Mouse (Mus musculus) MEL (cell line): ENCODE measurements at regions not wholly inside any gene's neighbourhood (a gene's known extent, or its start where the extent isn't known, plus 50 kb on each side); places are given as distances from the start of the nearest gene placed in this dataset.

ENCODE experiments used
- CTCF ChIP-seq, 3 experiments: IDR thresholded peaks in 2 of 3; conservative IDR thresholded peaks in 1 of 3; 2 replicates each; pipeline ENCODE4 v1.5.1; 2011 to 2012; ENCODE audit warnings: low read length in 3 of 3, low read depth in 2 of 3, mild to moderate bottlenecking in 2 of 3, improper control_type of control experiment in 1 of 3, inconsistent platforms in 1 of 3, mixed read lengths in 1 of 3, moderate library complexity in 1 of 3; ENCODE audit not compliant: control insufficient read depth in 1 of 3, insufficient read depth in 1 of 3, poor library complexity in 1 of 3, severe bottlenecking in 1 of 3
- E2F4 ChIP-seq: IDR thresholded peaks from 2 replicates; pipeline ENCODE4 v1.6.1; 2011; ENCODE audit warnings: low read depth, low read length, improper control_type of control experiment, borderline replicate concordance
- EP300 ChIP-seq, 2 experiments: IDR thresholded peaks; 2 replicates each; pipeline ENCODE4 v1.6.1; 2011; ENCODE audit warnings: improper control_type of control experiment in 2 of 2, low read length in 2 of 2, low read depth in 1 of 2, mild to moderate bottlenecking in 1 of 2
- ETS1 ChIP-seq: IDR thresholded peaks from 2 replicates; pipeline ENCODE4 v1.6.1; 2012; ENCODE audit warnings: low read depth, mild to moderate bottlenecking, inconsistent platforms, low read length, improper control_type of control experiment, moderate library complexity
- GATA1 ChIP-seq: IDR thresholded peaks from 2 replicates; pipeline ENCODE4 v1.6.1; 2011; ENCODE audit warnings: low read depth, low read length, improper control_type of control experiment
- JUND ChIP-seq: IDR thresholded peaks from 2 replicates; pipeline ENCODE4 v1.6.1; 2011; ENCODE audit warnings: low read depth, mild to moderate bottlenecking, improper control_type of control experiment, low read length
- MAFK ChIP-seq: IDR thresholded peaks from 2 replicates; pipeline ENCODE4 v1.6.1; 2011; ENCODE audit warnings: low read depth, mild to moderate bottlenecking, low read length, improper control_type of control experiment, borderline replicate concordance
- POLR2A ChIP-seq, 2 experiments: IDR thresholded peaks; 2 replicates each; pipeline ENCODE4 v1.6.1; 2011 to 2012; ENCODE audit warnings: low read length in 2 of 2, mild to moderate bottlenecking in 2 of 2, control low read depth in 1 of 2, improper control_type of control experiment in 1 of 2, low read depth in 1 of 2, moderate library complexity in 1 of 2; ENCODE audit not compliant: control insufficient read depth in 1 of 2, insufficient read depth in 1 of 2, poor library complexity in 1 of 2
- POLR2AphosphoS2 ChIP-seq: IDR thresholded peaks from 2 replicates; pipeline ENCODE4 v1.6.1; 2011; ENCODE audit warnings: low read length, improper control_type of control experiment
- RAD21 ChIP-seq: IDR thresholded peaks from 2 replicates; pipeline ENCODE4 v1.6.1; 2011; ENCODE audit warnings: mild to moderate bottlenecking, low read depth, low read length, improper control_type of control experiment
- TBP ChIP-seq: IDR thresholded peaks from 2 replicates; pipeline ENCODE4 v1.8.0; 2011; ENCODE audit warnings: low read depth, low read length, improper control_type of control experiment
- TCF12 ChIP-seq: IDR thresholded peaks from 2 replicates; pipeline ENCODE4 v1.6.1; 2014; ENCODE audit warnings: low read depth, mild to moderate bottlenecking, inconsistent platforms, low read length, improper control_type of control experiment, moderate library complexity

GRCm38 (mm10) chr2:117674877-117675276 lies 332.1 kb upstream of the Rasgrp1 start:
- TF ChIP-seq POLR2A (IDR thresholded peaks at IDR 0.05; ENCODE audit: control insufficient read depth in 1 of 2, insufficient read depth in 1 of 2, low read depth in 1 of 2, low read length in 2 of 2, poor library complexity in 1 of 2) (no peak), JUND (no peak), CTCF (IDR thresholded peaks at IDR 0.05 in 2 of 3, conservative IDR thresholded peaks at IDR 0.05 in 1 of 3; ENCODE audit: control insufficient read depth in 1 of 3, insufficient read depth in 1 of 3, low read depth in 2 of 3, low read length in 3 of 3, poor library complexity in 1 of 3, severe bottlenecking in 1 of 3) (no peak), TBP (no peak), POLR2AphosphoS2 (no peak), TCF12 (no peak), GATA1 (no peak), EP300 (IDR thresholded peaks at IDR 0.05; ENCODE audit: low read depth in 1 of 2, low read length in 2 of 2) (no peak), MAFK (no peak), ETS1 (no peak), E2F4 (no peak), RAD21 (no peak)
